Comparison of ENCODE assay signal across 22 mouse cellular contexts in the genomic region with DNA sequence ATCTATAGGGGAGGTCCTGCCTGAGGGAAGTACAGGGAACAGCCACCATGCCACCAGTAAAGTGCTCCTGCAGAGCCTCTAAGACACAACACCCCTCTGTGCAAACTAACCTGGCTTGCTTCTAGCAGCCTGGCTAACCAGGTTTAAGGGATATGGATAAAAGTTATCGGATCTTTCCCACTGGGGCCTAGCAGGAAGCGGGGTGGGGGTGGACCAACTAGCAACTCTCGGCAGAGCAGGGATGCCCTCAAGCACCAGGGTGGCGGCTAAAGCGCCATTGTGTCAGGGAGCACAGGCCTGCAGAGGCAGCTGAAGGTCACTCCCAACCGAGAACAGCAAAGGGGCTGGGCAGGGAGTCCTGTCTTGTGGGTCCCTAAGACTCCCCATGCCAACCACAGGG. TPM values are rescaled to one million over a fixed set of nuclear protein-coding genes. Genes with fewer than 3 reads are reported as not detected.
A peak's percentile ranks its signal among the peaks of the same experiment; 100 is the strongest.
DNase-seq lines count a peak whose midpoint lies in the region; ATAC-seq and TF ChIP-seq lines count a peak whose summit lies in the region.
"Had no signal": no experiment of that assay in that cellular context is flagged by ENCODE, and none has a peak within 500 bp of the region (broad histone marks: within the 10 kb centered on the region; RNA-seq: fewer than 3 reads in every experiment).

No protein-coding gene starts in this region.

- no peak for TF ChIP-seq CTCF in stomach, postnatal 0 days (IDR thresholded peaks at IDR 0.05; ENCODE audit: low read depth)

- peak overlapping the region; percentile 30; the same call in 1 of the 2 replicates for H3K9ac ChIP-seq in heart, embryonic 14.5 days (ENCODE audit: low read length)
- 0 out of 2 replicates have a peak overlapping the region, but pooled peaks have one; percentile 17 for H3K9ac ChIP-seq in stomach, embryonic 16.5 days (ENCODE audit: low read length)
- H3K9ac ChIP-seq in stomach, postnatal 0 days (ENCODE audit: low read length), result no peak overlapping the region
- H3K9ac ChIP-seq: embryonic facial prominence, embryonic 15.5 days; hindbrain, embryonic 14.5 days; intestine, embryonic 15.5 days had no signal

- H3K9me3 ChIP-seq in heart, embryonic 10.5 days, result no peaks in the 10 kb centered on the region
- no peaks in the 10 kb centered on the region for H3K9me3 ChIP-seq in heart, embryonic 14.5 days (ENCODE audit: control insufficient read depth, low read length)
- no peaks in the 10 kb centered on the region for H3K9me3 ChIP-seq in stomach, embryonic 16.5 days (replicated peaks; ENCODE audit: control insufficient read depth, low read length)
- no peaks in the 10 kb centered on the region for H3K9me3 ChIP-seq in stomach, postnatal 0 days (ENCODE audit: control insufficient read depth, low read length)
- H3K9me3 ChIP-seq: embryonic facial prominence, embryonic 15.5 days; forebrain, embryonic 10.5 days; hindbrain, embryonic 10.5 days; intestine, embryonic 15.5 days had no signal

- TF ChIP-seq EP300 in stomach, postnatal 0 days (optimal IDR thresholded peaks at IDR 0.05), result no peak

- peaks cover 64% of the 10 kb centered on the region for H3K4me1 ChIP-seq in heart, embryonic 10.5 days
- H3K4me1 ChIP-seq in heart, embryonic 14.5 days (ENCODE audit: control insufficient read depth in 2 of 2, insufficient read depth in 2 of 2, low read length in 2 of 2), result peaks cover 28 to 42% of the 10 kb centered on the region in 2 experiments
- peaks cover 43% of the 10 kb centered on the region for H3K4me1 ChIP-seq in stomach, embryonic 16.5 days (ENCODE audit: control insufficient read depth, insufficient read depth, low read length)
- peaks cover 13% of the 10 kb centered on the region for H3K4me1 ChIP-seq in stomach, postnatal 0 days (replicated peaks; ENCODE audit: control insufficient read depth, insufficient read depth)

- 58% methylated on average over 6 of the region's 6 CpGs for WGBS in heart, embryonic 10.5 days
- 48% methylated on average over 6 of the region's 6 CpGs for whole genome bisulfite sequencing in heart, embryonic 14.5 days
- 62% methylated on average over 6 of the region's 6 CpGs for WGBS in stomach, embryonic 16.5 days
- WGBS in stomach, postnatal 0 days, result 49% methylated on average over 6 of the region's 6 CpGs

- no peaks in the 10 kb centered on the region for H3K27me3 ChIP-seq in heart, embryonic 10.5 days (ENCODE audit: insufficient read depth, poor library complexity, severe bottlenecking)
- no peaks in the 10 kb centered on the region for H3K27me3 ChIP-seq in heart, embryonic 14.5 days (ENCODE audit: control insufficient read depth, insufficient read depth, low read length)
- H3K27me3 ChIP-seq in stomach, embryonic 16.5 days (ENCODE audit: control insufficient read depth, insufficient read depth, low read length), result no peaks in the 10 kb centered on the region
- H3K27me3 ChIP-seq in stomach, postnatal 0 days (ENCODE audit: control insufficient read depth, insufficient read depth, low read length), result no peaks in the 10 kb centered on the region
- H3K27me3 ChIP-seq: CH12.LX; embryonic facial prominence, embryonic 15.5 days; intestine, embryonic 15.5 days had no signal

- peak overlapping the region; percentile 71 for H3K27ac ChIP-seq in heart, embryonic 10.5 days
- H3K27ac ChIP-seq in heart, embryonic 14.5 days (replicated peaks in 1 of 2; ENCODE audit: control insufficient read depth in 1 of 2, insufficient read depth in 1 of 2, low read depth in 2 of 2, low read length in 2 of 2), result no peak overlapping the region; a peak in 1 of 4 replicates
- no peak overlapping the region for H3K27ac ChIP-seq in stomach, embryonic 16.5 days (ENCODE audit: low read length)
- no peak overlapping the region for H3K27ac ChIP-seq in stomach, postnatal 0 days (replicated peaks)
- H3K27ac ChIP-seq: embryonic facial prominence, embryonic 15.5 days; forebrain, embryonic 10.5 days; gastrocnemius, adult 2 months; hindbrain, embryonic 10.5 days; hindbrain, embryonic 14.5 days; intestine, embryonic 15.5 days had no signal

- H3K36me3 ChIP-seq in heart, embryonic 10.5 days, result peaks cover 76% of the 10 kb centered on the region
- peaks cover 81% of the 10 kb centered on the region for H3K36me3 ChIP-seq in heart, embryonic 14.5 days (ENCODE audit: control insufficient read depth, insufficient read depth, low read length)
- peaks cover 15% of the 10 kb centered on the region for H3K36me3 ChIP-seq in stomach, embryonic 16.5 days (ENCODE audit: control insufficient read depth, insufficient read depth, low read length)
- H3K36me3 ChIP-seq in stomach, postnatal 0 days (ENCODE audit: control insufficient read depth, insufficient read depth, low read length), result peaks cover 22% of the 10 kb centered on the region; the same call in 1 of the 2 replicates

- no peak for ATAC-seq in heart, embryonic 14.5 days (ENCODE audit: insufficient number of reproducible peaks, insufficient read depth, low FRiP score, low read depth)
- no peak for ATAC-seq in stomach, embryonic 16.5 days (ENCODE audit: insufficient read depth, low FRiP score)
- no peak for ATAC-seq in stomach, postnatal 0 days (ENCODE audit: low FRiP score, low TSS enrichment)
- ATAC-seq: forebrain, embryonic 14.5 days; intestine, embryonic 15.5 days had no signal

- no peak overlapping the region for H3K4me2 ChIP-seq in heart, embryonic 14.5 days (ENCODE audit: low read length)
- no peak overlapping the region for H3K4me2 ChIP-seq in stomach, embryonic 16.5 days (ENCODE audit: low read depth, low read length)
- H3K4me2 ChIP-seq in stomach, postnatal 0 days (replicated peaks; ENCODE audit: low read depth), result no peak overlapping the region
- H3K4me2 ChIP-seq: embryonic facial prominence, embryonic 15.5 days; hindbrain, embryonic 14.5 days; intestine, embryonic 15.5 days had no signal

- no peak overlapping the region for H3K4me3 ChIP-seq in heart, embryonic 10.5 days
- H3K4me3 ChIP-seq in heart, embryonic 14.5 days (ENCODE audit: control insufficient read depth in 1 of 2, insufficient read depth in 1 of 2, low read depth in 1 of 2, low read length in 2 of 2), result no peak overlapping the region
- H3K4me3 ChIP-seq in stomach, embryonic 16.5 days (replicated peaks; ENCODE audit: low read length), result no peak overlapping the region
- H3K4me3 ChIP-seq in stomach, postnatal 0 days (ENCODE audit: low read depth, low read length), result no peak overlapping the region
- H3K4me3 ChIP-seq: embryonic facial prominence, embryonic 15.5 days; erythroblast, embryonic 14.5 days; forebrain, embryonic 10.5 days; gastrocnemius, adult 2 months; hindbrain, embryonic 10.5 days; intestine, embryonic 15.5 days had no signal

- DNase-seq in heart, embryonic 10.5 days (ENCODE audit: low spot score), result no peak
- no peak for DNase-seq in heart, adult 18-20 months
- no peak for DNase-seq in heart, adult 8-10 months (ENCODE audit: low spot score)
- no peak for DNase-seq in stomach, postnatal 0 days (ENCODE audit: low spot score)
- no peak for DNase-seq in layer of hippocampus, postnatal 10 days (ENCODE audit: low spot score in 2 of 2)
- DNase-seq: adrenal gland, adult 2 months; adrenal gland, postnatal 25 days; cerebellum, adult 18-20 months; cerebellum, adult 9-11 months; cerebellum, postnatal 36 days; gastrocnemius, adult 2 months; gastrocnemius, postnatal 25 days had no signal

RNA-seq across cellular contexts. Expression of gene Maff, which starts 17.7 kb away (rescaled TPM):
- polyA plus RNA-seq in heart, embryonic 10.5 days (2016; fragmentation: Nextera tagmentation; extraction: Ambion mirVana), result 1.6 and 2.0 TPM in 2 replicates
- 10 to 100 TPM; 12.8 to 17.6 TPM for total RNA-seq in heart, adult 18-20 months (2021)
- polyA plus RNA-seq in heart, embryonic 14.5 days (2014; fragmentation: Nextera tagmentation; extraction: Ambion mirVana), result 2.2 and 3.5 TPM in 2 replicates
- 10 to 100 TPM in 2 of 4 experiments, 1 to 10 TPM in 2; 5.7 to 11.1 (median 9.9) TPM for total RNA-seq in heart, adult 8-10 months (2022)
- polyA plus RNA-seq in stomach, embryonic 16.5 days (2015; fragmentation: Nextera tagmentation; extraction: Ambion mirVana), result 5.2 and 6.2 TPM in 2 replicates
- polyA plus RNA-seq in stomach, postnatal 0 days (2015; fragmentation: Nextera tagmentation; extraction: Ambion mirVana), result 11.4 and 11.9 TPM in 2 replicates
- 1 to 10 TPM; 1.7 to 2.0 TPM for total RNA-seq in layer of hippocampus, postnatal 10 days (2021)

RNA-seq across cellular contexts. Expression of gene Pla2g6, which starts 35.9 kb away (rescaled TPM):
- polyA plus RNA-seq in heart, embryonic 10.5 days (2016; fragmentation: Nextera tagmentation; extraction: Ambion mirVana), result 17.2 and 17.3 TPM in 2 replicates
- 10 to 100 TPM in 1 of 2 experiments, 1 to 10 TPM in 1; 9.4 to 11.3 TPM for total RNA-seq in heart, adult 18-20 months (2021)
- polyA plus RNA-seq in heart, embryonic 14.5 days (2014; fragmentation: Nextera tagmentation; extraction: Ambion mirVana), result 10.9 and 11.7 TPM in 2 replicates
- total RNA-seq in heart, adult 8-10 months (2022), result 10 to 100 TPM; 11.6 to 15.6 (median 13.4) TPM
- 15.6 and 20.9 TPM in 2 replicates for polyA plus RNA-seq in stomach, embryonic 16.5 days (2015; fragmentation: Nextera tagmentation; extraction: Ambion mirVana)
- 8.8 and 9.4 TPM in 2 replicates for polyA plus RNA-seq in stomach, postnatal 0 days (2015; fragmentation: Nextera tagmentation; extraction: Ambion mirVana)
- total RNA-seq in layer of hippocampus, postnatal 10 days (2021), result 10 to 100 TPM; 18.3 to 22.5 TPM

RNA-seq across cellular contexts. Expression of gene Tmem184b, which starts 39.2 kb away (rescaled TPM):
- polyA plus RNA-seq in heart, embryonic 10.5 days (2016; fragmentation: Nextera tagmentation; extraction: Ambion mirVana), result 67.7 and 76.3 TPM in 2 replicates
- total RNA-seq in heart, adult 18-20 months (2021), result 10 to 100 TPM; 34.8 to 36.7 TPM
- 56.1 and 60.6 TPM in 2 replicates for polyA plus RNA-seq in heart, embryonic 14.5 days (2014; fragmentation: Nextera tagmentation; extraction: Ambion mirVana)
- total RNA-seq in heart, adult 8-10 months (2022), result 10 to 100 TPM; 34.6 to 46.1 (median 39.0) TPM
- polyA plus RNA-seq in stomach, embryonic 16.5 days (2015; fragmentation: Nextera tagmentation; extraction: Ambion mirVana), result 52.7 and 59.6 TPM in 2 replicates
- 21.2 and 22.3 TPM in 2 replicates for polyA plus RNA-seq in stomach, postnatal 0 days (2015; fragmentation: Nextera tagmentation; extraction: Ambion mirVana)
- 10 to 100 TPM; 46.1 to 48.1 TPM for total RNA-seq in layer of hippocampus, postnatal 10 days (2021)
